Mouse (Mus musculus): ENCODE measurements around the gene Tshz3.

Gene Tshz3

GRCm38 (mm10) chr7:36778456-36778855 lies 80.5 kb downstream of the Tshz3 start:
- in situ Hi-C loops (cut with MseI, MboI), result no loop called here

GRCm38 (mm10) chr7:36784243-36784773 lies 86.4 kb downstream of the Tshz3 start:
- in situ Hi-C loops (cut with MseI, MboI), result no loop called here

- in situ Hi-C loops (cut with MseI, MboI), result no loop called here
These were observed 88.9 kb downstream of the Tshz3 start for GRCm38 (mm10) chr7:36786713-36787421.

GRCm38 (mm10) chr7:36796392-36797187 lies 98.7 kb downstream of the Tshz3 start:
- in situ Hi-C loops (cut with MseI, MboI), result no loop called here

Measured in mouse trophoblast stem cell (cell line).